Mouse (Mus musculus) kidney, adult 2 months (tissue): Measurements from ENCODE around the gene Stambp.

Experiments
- CTCF ChIP-seq: fragments of 200-500 bp; conservative IDR thresholded peaks from 2 replicates; pipeline ENCODE4 v1.5.1; 2011; ENCODE audit warnings: low read depth, mild to moderate bottlenecking, control low read depth, low read length, moderate library complexity, mixed read lengths; ENCODE audit not compliant: insufficient read depth, insufficient read length
- POLR2A ChIP-seq: fragments of 200-500 bp; IDR thresholded peaks from one replicate; pipeline ENCODE4 v1.6.1; 2011; ENCODE audit warnings: low read depth, low read length, control low read depth

DNA sequence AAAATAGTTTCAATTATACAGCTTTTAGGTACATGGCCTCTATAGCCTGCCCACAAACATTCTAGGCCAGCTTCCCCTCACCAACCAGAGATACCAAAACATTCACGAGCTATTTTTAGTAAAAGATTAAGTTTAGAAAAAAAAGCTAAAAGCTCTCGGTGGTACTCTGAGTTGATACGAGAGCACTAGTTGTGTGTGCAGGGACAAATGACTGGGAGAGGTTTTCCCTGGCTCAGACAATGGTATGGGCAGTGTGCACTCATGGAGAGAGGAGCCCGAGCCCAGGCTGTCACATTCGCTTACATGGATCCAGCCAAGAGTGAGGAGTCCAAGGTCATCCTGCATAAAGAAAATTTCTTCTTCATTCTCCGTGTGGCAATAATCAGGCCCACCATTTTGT lies 16.6 kb downstream of the Stambp start:
- TF ChIP-seq CTCF (no peak), POLR2A (no peak)
